Mouse (Mus musculus) C2C12 (cell line): Measurements from ENCODE around the gene 4930432K21Rik.

Experiments
- CTCF ChIP-seq: IDR thresholded peaks from one replicate; pipeline ENCODE4 v1.5.1; 2011; ENCODE audit not compliant: control insufficient read depth, insufficient read depth, insufficient read length
- MAX ChIP-seq: IDR thresholded peaks from one replicate; pipeline ENCODE4 v1.6.1; 2011; ENCODE audit warnings: mild to moderate bottlenecking, control low read depth

- TF ChIP-seq MAX (no peak), CTCF (no peak)
Observed at GRCm38 (mm10) chr8:84180530-84181190, 32.8 kb downstream of the 4930432K21Rik start.
